Mouse (Mus musculus): ENCODE data around the gene Tomt. TPM values are rescaled to one million over a fixed set of nuclear protein-coding genes. Genes with fewer than 3 reads are reported as not detected.

Tomt gene
- polyA plus RNA-seq, 1 experiment from 2014 or later, result 0.61 TPM

GRCm38 (mm10) chr7:101870629-101871028 is 35.5 kb downstream of the Tomt start, which contains the start of gene Folr1:
Gene Folr1, minus strand, starts transcription at chr7:101870788.
- ATAC-seq (ENCODE audit: insufficient number of reproducible peaks, insufficient read depth, low FRiP score, low TSS enrichment), result no peak
- H3K4me1 ChIP-seq, result no peaks in the 10 kb centered on the region
- no peaks in the 10 kb centered on the region for H3K36me3 ChIP-seq
- 79% methylated on average over 2 of the region's 2 CpGs for WGBS
- H3K4me2 ChIP-seq (replicated peaks), result no peak within 1 kb of the TSS
- no peak within 1 kb of the TSS for H3K4me3 ChIP-seq
- no peak within 1 kb of the TSS for H3K9ac ChIP-seq
- no peaks in the 10 kb centered on the region for H3K9me3 ChIP-seq
- H3K27me3 ChIP-seq, result no peaks in the 10 kb centered on the region
- H3K27ac ChIP-seq, result no peak within 1 kb of the TSS

GRCm38 (mm10) chr7:101869163-101869500 is 37.0 kb downstream of the Tomt start:
- H3K4me2 ChIP-seq (replicated peaks), result no peak overlapping the region
- no peaks in the 10 kb centered on the region for H3K36me3 ChIP-seq
- H3K4me1 ChIP-seq, result no peaks in the 10 kb centered on the region
- 61% methylated on average over 7 of the region's 7 CpGs for WGBS
- no peak for ATAC-seq (ENCODE audit: insufficient number of reproducible peaks, insufficient read depth, low FRiP score, low TSS enrichment)
- no peak overlapping the region for H3K27ac ChIP-seq
- H3K9ac ChIP-seq, result no peak overlapping the region
- H3K9me3 ChIP-seq, result no peaks in the 10 kb centered on the region
- H3K27me3 ChIP-seq, result no peaks in the 10 kb centered on the region
- H3K4me3 ChIP-seq, result no peak overlapping the region

- Histone ChIP-seq H3K27ac (no peak overlapping the region), H3K36me3 (no peaks in the 10 kb centered on the region), H3K4me2 (replicated peaks) (no peak overlapping the region), H3K27me3 (no peaks in the 10 kb centered on the region), H3K4me1 (no peaks in the 10 kb centered on the region), H3K9me3 (no peaks in the 10 kb centered on the region), H3K4me3 (no peak overlapping the region), H3K9ac (no peak overlapping the region)
- WGBS, result 68% methylated on average over 13 of the region's 13 CpGs
- ATAC-seq (ENCODE audit: insufficient number of reproducible peaks, insufficient read depth, low FRiP score, low TSS enrichment), result 0 out of 2 replicates have a peak, but pooled peaks have one; percentile 35
Observed at GRCm38 (mm10) chr7:101868241-101869162, 37.7 kb downstream of the Tomt start.

- Histone ChIP-seq H3K9ac (no peak overlapping the region), H3K4me3 (no peak overlapping the region), H3K27ac (no peak overlapping the region), H3K4me1 (no peaks in the 10 kb centered on the region), H3K9me3 (no peaks in the 10 kb centered on the region), H3K36me3 (no peaks in the 10 kb centered on the region), H3K27me3 (no peaks in the 10 kb centered on the region), H3K4me2 (replicated peaks) (no peak overlapping the region)
- ATAC-seq (ENCODE audit: insufficient number of reproducible peaks, insufficient read depth, low FRiP score, low TSS enrichment), result no peak
- WGBS, result 98% methylated on average over 4 of the region's 4 CpGs
Observed at GRCm38 (mm10) chr7:101867482-101867881, 38.7 kb downstream of the Tomt start.

GRCm38 (mm10) chr7:101866491-101867265 is 39.5 kb downstream of the Tomt start:
- Histone ChIP-seq H3K9ac (no peak overlapping the region), H3K27ac (no peak overlapping the region), H3K4me1 (no peaks in the 10 kb centered on the region), H3K4me2 (replicated peaks) (no peak overlapping the region), H3K27me3 (no peaks in the 10 kb centered on the region), H3K36me3 (no peaks in the 10 kb centered on the region), H3K4me3 (no peak overlapping the region), H3K9me3 (no peaks in the 10 kb centered on the region)
- WGBS, result 82% methylated on average over 11 of the region's 11 CpGs
- ATAC-seq (ENCODE audit: insufficient number of reproducible peaks, insufficient read depth, low FRiP score, low TSS enrichment), result no peak

GRCm38 (mm10) chr7:101863415-101863814 is 42.7 kb downstream of the Tomt start, which contains the start of gene Anapc15:
Gene Anapc15, plus strand, starts transcription at chr7:101863715.
- ATAC-seq (ENCODE audit: insufficient number of reproducible peaks, insufficient read depth, low FRiP score, low TSS enrichment), result no peak
- no peak within 1 kb of the TSS for H3K9ac ChIP-seq
- no peak within 1 kb of the TSS for H3K27ac ChIP-seq
- H3K9me3 ChIP-seq, result no peaks in the 10 kb centered on the region
- no peaks in the 10 kb centered on the region for H3K27me3 ChIP-seq
- no peaks in the 10 kb centered on the region for H3K36me3 ChIP-seq
- H3K4me2 ChIP-seq (replicated peaks), result no peak within 1 kb of the TSS
- H3K4me3 ChIP-seq, result no peak within 1 kb of the TSS
- H3K4me1 ChIP-seq, result no peaks in the 10 kb centered on the region
- WGBS, result 67% methylated on average over 3 of the region's 3 CpGs

- Histone ChIP-seq H3K9me3 (no peaks in the 10 kb centered on the region), H3K9ac (no peak overlapping the region), H3K36me3 (no peaks in the 10 kb centered on the region), H3K27ac (no peak overlapping the region), H3K4me1 (no peaks in the 10 kb centered on the region), H3K4me2 (replicated peaks) (no peak overlapping the region), H3K27me3 (no peaks in the 10 kb centered on the region), H3K4me3 (no peak overlapping the region)
- ATAC-seq (ENCODE audit: insufficient number of reproducible peaks, insufficient read depth, low FRiP score, low TSS enrichment), result no peak
- 62% methylated on average over 3 of the region's 3 CpGs for WGBS
Observed at GRCm38 (mm10) chr7:101862291-101862690, 43.9 kb downstream of the Tomt start.

GRCm38 (mm10) chr7:101860978-101861377 is 45.2 kb downstream of the Tomt start:
- Histone ChIP-seq H3K27ac (no peak overlapping the region), H3K9me3 (no peaks in the 10 kb centered on the region), H3K9ac (no peak overlapping the region), H3K27me3 (no peaks in the 10 kb centered on the region), H3K4me3 (no peak overlapping the region), H3K36me3 (no peaks in the 10 kb centered on the region), H3K4me1 (no peaks in the 10 kb centered on the region), H3K4me2 (replicated peaks) (no peak overlapping the region)
- ATAC-seq (ENCODE audit: insufficient number of reproducible peaks, insufficient read depth, low FRiP score, low TSS enrichment), result no peak

- no peaks in the 10 kb centered on the region for H3K9me3 ChIP-seq
- no peak overlapping the region for H3K27ac ChIP-seq
- ATAC-seq (ENCODE audit: insufficient number of reproducible peaks, insufficient read depth, low FRiP score, low TSS enrichment), result no peak
- no peaks in the 10 kb centered on the region for H3K36me3 ChIP-seq
- no peaks in the 10 kb centered on the region for H3K4me1 ChIP-seq
- no peak overlapping the region for H3K9ac ChIP-seq
- 77% methylated on average over 9 of the region's 9 CpGs for WGBS
- H3K27me3 ChIP-seq, result no peaks in the 10 kb centered on the region
- H3K4me3 ChIP-seq, result no peak overlapping the region
- H3K4me2 ChIP-seq (replicated peaks), result no peak overlapping the region
Observed at GRCm38 (mm10) chr7:101858362-101858761, 47.8 kb downstream of the Tomt start.

- Histone ChIP-seq H3K4me3 (no peak within 1 kb of the TSS), H3K4me1 (no peaks in the 10 kb centered on the region), H3K27ac (no peak within 1 kb of the TSS), H3K9me3 (no peaks in the 10 kb centered on the region), H3K27me3 (no peaks in the 10 kb centered on the region), H3K9ac (no peak within 1 kb of the TSS), H3K4me2 (replicated peaks) (no peak within 1 kb of the TSS), H3K36me3 (no peaks in the 10 kb centered on the region)
- no peak for ATAC-seq (ENCODE audit: insufficient number of reproducible peaks, insufficient read depth, low FRiP score, low TSS enrichment)
- 90% methylated on average over 4 of the region's 4 CpGs for whole genome bisulfite sequencing
Observed at GRCm38 (mm10) chr7:101857094-101857493, 49.1 kb downstream of the Tomt start, which contains the start of gene Folr2. Gene Folr2, minus strand, starts transcription at chr7:101857194.

- Histone ChIP-seq H3K9me3 (no peaks in the 10 kb centered on the region), H3K9ac (no peak overlapping the region), H3K27me3 (no peaks in the 10 kb centered on the region), H3K36me3 (no peaks in the 10 kb centered on the region), H3K4me3 (no peak overlapping the region), H3K4me2 (replicated peaks) (no peak overlapping the region), H3K4me1 (no peaks in the 10 kb centered on the region), H3K27ac (no peak overlapping the region)
- no peak for ATAC-seq (ENCODE audit: insufficient number of reproducible peaks, insufficient read depth, low FRiP score, low TSS enrichment)
- WGBS, result 79% methylated on average over 2 of the region's 2 CpGs
Observed at GRCm38 (mm10) chr7:101853816-101854215, 52.3 kb downstream of the Tomt start.

- no peak overlapping the region for H3K4me2 ChIP-seq (replicated peaks)
- ATAC-seq (ENCODE audit: insufficient number of reproducible peaks, insufficient read depth, low FRiP score, low TSS enrichment), result no peak
- no peaks in the 10 kb centered on the region for H3K36me3 ChIP-seq
- no peak overlapping the region for H3K9ac ChIP-seq
- no peaks in the 10 kb centered on the region for H3K4me1 ChIP-seq
- H3K27ac ChIP-seq, result no peak overlapping the region
- H3K9me3 ChIP-seq, result no peaks in the 10 kb centered on the region
- H3K27me3 ChIP-seq, result no peaks in the 10 kb centered on the region
- H3K4me3 ChIP-seq, result no peak overlapping the region
- 84% methylated on average over 6 of the region's 6 CpGs for WGBS
Observed at GRCm38 (mm10) chr7:101852846-101853245, 53.3 kb downstream of the Tomt start.
